Mouse (Mus musculus) adrenal gland, postnatal 10 days (tissue): Measurements from ENCODE around the gene Tiam1. TPM values are rescaled to one million over a fixed set of nuclear protein-coding genes. Genes with fewer than 3 reads are reported as not detected.

Experiments
- DNase-seq: peaks from one replicate; pipeline ENCODE4 v3.0.0; 2021; ENCODE audit warnings: mixed read lengths
- total RNA-seq, 2 experiments: library from RNA; stranded (reverse); gene quantifications; 2 replicates each; pipeline ENCODE4 v1.2.3; 2021

Tiam1 gene
- total RNA-seq, 2 experiments from 2014 or later = 47.3 to 50.3 TPM

- DNase-seq = no peak
These were observed 192.8 kb downstream of the Tiam1 start for GRCm38 (mm10) chr16:89950754-89951153.

DNA sequence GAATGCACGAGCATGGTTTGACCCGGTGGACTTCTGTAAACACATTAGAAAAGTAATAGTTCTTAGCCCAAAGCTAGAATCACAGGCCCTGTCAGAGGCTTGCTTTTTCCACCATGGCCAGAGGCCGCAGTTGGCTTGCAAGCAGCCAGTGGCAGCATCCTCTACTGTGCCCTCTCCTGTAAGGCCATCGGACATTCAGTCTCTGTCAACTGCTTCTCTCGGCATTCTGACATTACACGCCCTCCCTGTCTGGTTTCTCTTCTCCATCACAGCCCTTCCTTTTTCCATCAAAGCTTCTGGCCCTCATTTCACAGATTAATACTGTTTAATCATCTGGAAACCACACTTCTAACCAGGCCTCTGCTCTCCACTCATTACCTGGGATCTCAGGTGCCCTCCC is 193.3 kb downstream of the Tiam1 start:
- DNase-seq = no peak

DNA sequence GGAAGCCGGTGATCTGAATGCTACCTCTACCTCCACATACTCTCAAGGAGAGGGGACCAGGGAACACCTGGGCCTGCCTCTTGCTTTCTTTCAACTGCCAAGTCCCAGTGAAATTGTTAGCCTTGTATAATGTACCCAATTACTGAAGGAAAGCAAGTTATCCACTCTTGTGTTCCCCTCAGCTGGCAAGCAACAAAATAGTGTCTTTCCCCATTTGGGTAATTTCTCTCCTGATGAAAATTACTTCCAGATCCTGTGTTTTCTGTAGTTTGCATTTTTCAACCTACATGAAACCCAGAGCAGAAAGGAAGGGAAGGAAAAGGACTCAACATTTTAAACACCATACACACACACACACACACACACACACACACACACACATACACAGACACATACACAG is 195.5 kb downstream of the Tiam1 start:
- no peak for DNase-seq

GRCm38 (mm10) chr16:89946816-89947215 is 196.8 kb downstream of the Tiam1 start:
- DNase-seq = no peak

GRCm38 (mm10) chr16:89944604-89945283 is 198.8 kb downstream of the Tiam1 start:
- no peak for DNase-seq

GRCm38 (mm10) chr16:89944050-89944449 is 199.5 kb downstream of the Tiam1 start:
- DNase-seq = no peak

- DNase-seq = peak; percentile 54
These were observed 200.2 kb downstream of the Tiam1 start for GRCm38 (mm10) chr16:89943267-89943971.

DNA sequence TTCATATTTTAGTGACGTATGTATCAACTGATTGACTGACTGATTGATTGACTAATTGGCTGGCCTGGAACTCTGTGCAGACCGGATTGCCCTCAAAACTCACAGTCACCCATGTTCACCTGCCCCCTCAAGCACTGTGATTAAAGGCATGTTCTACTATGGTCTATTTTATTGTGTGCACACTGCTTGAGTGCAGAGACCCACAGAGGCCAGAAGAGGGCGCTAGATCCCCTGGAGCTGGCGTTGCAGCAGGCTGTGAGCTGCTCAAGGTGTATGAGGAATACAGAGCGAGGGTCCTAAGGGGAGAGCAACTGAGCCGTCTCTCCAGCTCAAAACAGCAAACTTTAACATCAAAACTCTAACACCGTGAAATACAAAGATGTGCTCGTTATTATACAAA is 202.9 kb downstream of the Tiam1 start:
- no peak for DNase-seq

GRCm38 (mm10) chr16:89938277-89938676 is 205.3 kb downstream of the Tiam1 start:
- no peak for DNase-seq

- DNase-seq = no peak
These were observed 207.0 kb downstream of the Tiam1 start for GRCm38 (mm10) chr16:89936571-89936970.

GRCm38 (mm10) chr16:89935398-89935797 is 208.2 kb downstream of the Tiam1 start:
- no peak for DNase-seq

- DNase-seq = no peak
These were observed 209.0 kb downstream of the Tiam1 start for GRCm38 (mm10) chr16:89934616-89935015.

DNA sequence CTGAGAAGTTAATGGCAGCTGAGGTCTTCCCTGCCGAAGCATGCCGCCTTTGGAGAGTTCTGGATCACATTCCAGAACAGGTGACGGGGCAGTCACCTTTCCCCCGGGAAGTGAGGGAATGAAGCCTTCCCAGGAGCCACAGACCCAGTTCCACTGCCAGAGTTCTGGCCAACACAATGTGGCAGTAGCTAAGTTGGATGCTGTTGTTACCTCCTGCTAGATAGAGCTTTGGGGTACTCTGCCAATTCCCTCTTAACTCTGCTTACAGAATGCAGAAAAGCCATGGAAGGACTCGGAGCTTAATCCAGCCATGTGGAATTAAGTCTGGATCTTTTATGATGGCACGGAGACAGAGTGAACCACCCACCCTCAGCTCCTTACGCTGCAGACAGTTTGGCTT is 209.6 kb downstream of the Tiam1 start:
- no peak for DNase-seq

GRCm38 (mm10) chr16:89928611-89929010 is 215.0 kb downstream of the Tiam1 start:
- no peak for DNase-seq

- peak; percentile 79 for DNase-seq
These were observed 219.2 kb downstream of the Tiam1 start for GRCm38 (mm10) chr16:89924249-89924890.

DNA sequence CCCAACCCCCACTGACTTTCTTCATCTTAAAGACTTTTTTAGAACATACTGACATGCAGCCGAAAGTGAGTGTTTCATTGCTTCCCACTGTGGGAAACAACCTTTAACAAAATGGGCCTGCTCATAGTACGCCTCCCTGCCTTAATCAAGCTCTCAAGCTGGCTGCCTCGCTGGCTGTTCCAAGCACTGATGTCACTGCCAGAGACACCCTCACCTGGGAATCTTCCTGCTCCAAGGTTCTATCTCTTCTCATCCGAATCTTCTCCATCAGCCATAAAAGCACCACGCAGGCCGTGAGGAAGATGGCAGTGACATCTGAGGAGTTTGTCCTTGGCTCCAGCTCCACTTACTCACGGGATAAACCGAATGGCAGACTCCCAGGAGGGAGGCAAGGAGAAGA is 220.3 kb downstream of the Tiam1 start:
- DNase-seq = no peak

DNA sequence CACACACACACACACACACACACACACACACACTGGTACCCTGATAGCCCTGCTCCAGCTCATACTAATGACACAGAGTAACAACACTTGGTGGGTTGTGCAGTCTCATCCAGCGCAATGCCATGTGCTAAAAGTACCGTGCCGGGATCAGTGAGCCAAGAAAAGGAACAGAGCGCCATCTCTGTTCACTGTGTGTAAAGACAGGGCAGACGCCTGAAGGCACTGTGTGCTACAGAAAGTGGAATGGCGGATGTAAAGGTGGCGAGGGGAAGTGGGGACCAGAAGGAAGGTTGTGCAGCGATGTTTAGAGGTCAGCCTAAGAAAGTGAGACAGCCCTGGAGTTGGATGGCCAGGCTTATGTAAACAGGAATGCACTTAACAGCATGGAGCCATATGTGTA is 221.1 kb downstream of the Tiam1 start:
- no peak for DNase-seq

GRCm38 (mm10) chr16:89921370-89921769 is 222.2 kb downstream of the Tiam1 start:
- no peak for DNase-seq

- DNase-seq = no peak
These were observed 223.2 kb downstream of the Tiam1 start for GRCm38 (mm10) chr16:89920417-89920816.

DNA sequence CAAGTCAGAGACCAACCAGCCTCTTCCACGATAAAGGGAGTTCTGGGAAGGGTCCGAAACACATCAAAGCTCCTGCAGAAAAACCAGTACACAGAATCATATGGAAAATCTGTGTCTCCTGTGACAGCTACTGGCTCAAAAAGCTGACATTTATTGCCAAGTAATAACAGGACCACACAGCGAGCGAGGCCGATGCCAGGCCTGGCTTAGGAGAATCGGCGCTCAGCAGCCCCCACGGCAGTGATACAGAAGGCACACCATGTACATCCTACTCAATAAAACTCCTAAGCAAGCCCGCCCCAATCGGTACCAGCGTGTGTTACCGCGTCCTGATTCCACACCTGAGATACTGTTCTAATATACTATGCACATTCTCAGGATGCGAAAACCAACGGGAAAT is 226.2 kb downstream of the Tiam1 start:
- DNase-seq = no peak

GRCm38 (mm10) chr16:89914946-89915345 is 228.6 kb downstream of the Tiam1 start:
- no peak for DNase-seq

- DNase-seq = no peak
These were observed 230.7 kb downstream of the Tiam1 start for GRCm38 (mm10) chr16:89912686-89913375.
